Mouse (Mus musculus) central nervous system, embryonic 11.5 days (tissue): Measurements from ENCODE around the gene Olfr130. TPM values are rescaled to one million over a fixed set of nuclear protein-coding genes. Genes with fewer than 3 reads are reported as not detected.

ENCODE experiments used
- polyA plus RNA-seq: library from polyadenylated mRNA; depleted of rRNA; stranded (reverse); fragments of >200 nt; gene quantifications from 2 replicates; pipeline ENCODE4 v1.2.3, GENCODE M21; 2012; rRNA removed

Olfr130 gene
- not detected in 2 replicates for polyA plus RNA-seq

DNA sequence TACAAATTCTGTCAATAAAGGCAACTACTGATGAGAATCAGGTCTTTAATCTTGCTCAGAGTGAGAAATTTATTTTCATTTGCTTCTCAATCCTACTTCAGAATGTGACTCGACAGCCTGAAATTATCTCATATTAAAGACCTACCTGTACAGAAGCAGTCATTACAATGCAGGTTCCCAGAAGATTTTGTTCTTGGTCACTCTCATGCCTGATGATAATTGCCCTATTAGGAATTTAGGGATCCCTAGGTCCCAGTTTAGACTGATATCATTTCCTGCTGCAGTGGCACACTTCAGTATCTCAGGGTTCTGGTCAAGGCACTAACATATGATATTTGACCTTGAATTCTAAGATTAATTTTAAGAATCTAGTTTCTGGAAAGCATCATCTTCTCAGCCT lies at the start of gene Olfr130:
Gene Olfr130 (plus strand): TSS at position 301 of the 400 bp plus-strand sequence.

DNA sequence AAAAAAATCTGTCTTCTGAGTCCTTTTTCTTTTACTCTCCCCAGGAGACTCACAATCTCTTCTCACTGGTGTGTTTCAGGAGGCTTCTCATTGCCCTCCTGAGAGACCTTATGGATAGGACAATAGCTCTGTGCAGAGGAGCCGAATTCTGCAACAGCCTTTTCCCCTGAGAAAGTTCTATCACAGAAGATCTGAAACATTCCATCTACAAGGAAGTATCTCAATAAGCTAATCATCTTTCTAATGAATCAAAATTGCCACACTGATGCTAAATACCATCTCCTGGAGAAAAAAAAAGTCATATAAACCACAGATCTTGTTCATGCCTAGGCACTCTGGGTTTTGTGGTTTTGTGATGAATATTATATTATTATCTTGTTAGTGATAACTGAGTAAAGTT lies 3.7 kb upstream of the Olfr130 start, which contains the start of gene Olfr129:
Gene Olfr129 (minus strand): TSS at position 101 of the 400 bp plus-strand sequence.

DNA sequence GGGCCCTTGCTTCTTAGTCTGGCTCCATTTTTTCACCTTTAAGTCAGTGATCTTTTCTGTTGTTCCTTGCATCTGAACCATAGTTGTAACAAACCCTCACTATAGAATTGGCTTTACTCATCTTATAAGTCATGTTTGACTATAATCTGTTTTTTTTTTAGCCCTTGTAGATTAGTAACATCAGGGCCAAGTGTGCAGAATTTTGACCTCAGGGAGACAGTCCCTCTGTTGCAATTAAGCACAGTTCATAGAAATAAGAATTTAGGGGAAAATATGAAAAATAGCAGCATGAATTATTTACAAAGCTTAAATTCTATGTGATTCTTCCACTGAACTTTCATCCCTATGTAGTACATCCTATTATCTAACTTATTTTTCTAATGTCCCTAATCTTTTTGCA lies 24.9 kb downstream of the Olfr130 start, which contains the start of gene Olfr131:
Gene Olfr131 (minus strand): TSS at position 101 of the 400 bp plus-strand sequence.

Other genes with a start within 250 kb of the Olfr130 start
- gene Olfr125, start 231.0 kb upstream of the Olfr130 start, polyA plus RNA-seq: not detected in 2 replicates
- not detected in 2 replicates for gene Olfr126, start 216.4 kb upstream of the Olfr130 start, polyA plus RNA-seq
- gene Olfr127, start 163.5 kb upstream of the Olfr130 start, polyA plus RNA-seq: not detected in 2 replicates
- not detected in 2 replicates for gene Olfr128, start 143.4 kb upstream of the Olfr130 start, polyA plus RNA-seq
- not detected in 2 replicates for gene Olfr761, start 110.8 kb upstream of the Olfr130 start, polyA plus RNA-seq
- not detected in 2 replicates for gene Olfr129, start 3.8 kb upstream of the Olfr130 start, polyA plus RNA-seq
- gene Olfr131, start 24.8 kb downstream of the Olfr130 start, polyA plus RNA-seq: not detected in 2 replicates
- gene Olfr132, start 70.6 kb downstream of the Olfr130 start, polyA plus RNA-seq: not detected in 2 replicates
- not detected in 2 replicates for gene Olfr133, start 81.4 kb downstream of the Olfr130 start, polyA plus RNA-seq
- not detected in 2 replicates for gene Olfr134, start 107.5 kb downstream of the Olfr130 start, polyA plus RNA-seq
- not detected in 2 replicates for gene Olfr135, start 140.4 kb downstream of the Olfr130 start, polyA plus RNA-seq
- gene Olfr138, start 197.1 kb downstream of the Olfr130 start, polyA plus RNA-seq: not detected in 2 replicates
- not detected in 2 replicates for gene Olfr137, start 243.6 kb downstream of the Olfr130 start, polyA plus RNA-seq